Mouse (Mus musculus) bone marrow macrophage, adult 2 months (primary cell): Measurements from ENCODE around the gene Il23r. TPM values are rescaled to one million over a fixed set of nuclear protein-coding genes. Genes with fewer than 3 reads are reported as not detected.
A peak's percentile ranks its signal among the peaks of the same experiment; 100 is the strongest.
"Not testable (repeated sequence)": the region's sequence is repeated elsewhere in the genome, so short reads cannot be mapped to it uniquely, and the experiment has no call there.

Experiments
- H3K27ac ChIP-seq: 2 replicates; pipeline ENCODE4 v1.5.1; 2012; ENCODE audit warnings: low read depth, low read length; ENCODE audit not compliant: insufficient read depth
- H3K4me1 ChIP-seq: 2 replicates; pipeline ENCODE4 v1.6.1; 2012; ENCODE audit warnings: low read length; ENCODE audit not compliant: control insufficient read depth, insufficient read depth
- H3K4me3 ChIP-seq: 2 replicates; pipeline ENCODE4 v1.5.1; 2012; ENCODE audit warnings: mild to moderate bottlenecking, low read length, moderate library complexity; ENCODE audit not compliant: insufficient read depth
- CTCF ChIP-seq: IDR thresholded peaks from 2 replicates; pipeline ENCODE4 v1.5.1; 2012; ENCODE audit warnings: low read depth, mild to moderate bottlenecking, low read length, moderate library complexity
- POLR2A ChIP-seq: IDR thresholded peaks from 2 replicates; pipeline ENCODE4 v1.6.1; 2012; ENCODE audit warnings: mild to moderate bottlenecking, low read depth, low read length, borderline replicate concordance
- polyA plus RNA-seq: library from polyadenylated mRNA; stranded (reverse); fragments of >200 nt; gene quantifications from 2 replicates; pipeline ENCODE4 v1.2.4, GENCODE M21; 2012; ENCODE audit not compliant: missing spikeins, insufficient read depth, insufficient read length

Il23r gene
- not detected in 2 replicates for polyA plus RNA-seq

DNA sequence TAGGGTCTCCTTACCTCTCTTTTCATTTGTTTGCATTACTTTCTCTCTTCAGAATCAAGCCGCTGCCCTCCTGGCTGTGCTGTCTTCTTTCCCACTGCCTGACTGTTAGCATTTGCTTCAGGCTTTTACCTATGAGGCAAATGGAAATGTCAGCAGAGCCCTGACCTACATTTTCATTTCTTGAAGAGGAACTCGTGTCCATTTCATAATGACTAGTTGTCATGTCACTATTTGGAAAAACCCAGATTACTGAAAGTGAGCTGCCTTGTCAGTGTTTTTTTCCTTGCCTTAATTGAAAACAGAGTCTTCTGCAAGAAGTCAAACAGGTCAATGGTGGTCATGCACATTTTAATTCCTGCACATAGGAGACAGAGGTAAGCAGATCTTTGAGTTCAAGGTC lies at the start of gene Il23r:
Gene Il23r (minus strand): TSS at position 101 of the 400 bp plus-strand sequence.
- Histone ChIP-seq H3K4me3 (no peak within 1 kb of the TSS), H3K27ac (no peak within 1 kb of the TSS), H3K4me1 (no peaks in the 10 kb centered on the region)
- TF ChIP-seq POLR2A (no peak), CTCF (no peak)

DNA sequence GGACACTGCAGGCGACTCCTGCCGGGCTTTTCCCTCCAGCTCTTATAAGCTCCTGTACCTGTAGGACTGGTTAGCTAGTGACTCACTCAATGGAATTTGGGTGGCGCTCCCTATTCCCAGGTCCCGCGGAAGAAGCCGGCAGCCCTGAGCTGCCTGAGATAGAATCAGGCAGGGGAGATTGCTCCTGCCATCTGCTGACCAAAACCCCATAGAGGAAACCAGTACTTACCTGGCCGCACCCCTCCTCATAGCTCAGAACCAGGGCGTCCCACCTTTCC lies 44.1 kb upstream of the Il23r start, which contains the start of gene Tacstd2:
Gene Tacstd2 (minus strand): TSS at position 20 of the 278 bp plus-strand sequence.
- Histone ChIP-seq H3K4me1 (peaks cover 5% of the 10 kb centered on the region), H3K27ac (no peak within 1 kb of the TSS), H3K4me3 (peak within 1 kb of the TSS; percentile 15; the same call in 1 of the 2 replicates)
- TF ChIP-seq POLR2A = no peak
- TF ChIP-seq CTCF = no peak

DNA sequence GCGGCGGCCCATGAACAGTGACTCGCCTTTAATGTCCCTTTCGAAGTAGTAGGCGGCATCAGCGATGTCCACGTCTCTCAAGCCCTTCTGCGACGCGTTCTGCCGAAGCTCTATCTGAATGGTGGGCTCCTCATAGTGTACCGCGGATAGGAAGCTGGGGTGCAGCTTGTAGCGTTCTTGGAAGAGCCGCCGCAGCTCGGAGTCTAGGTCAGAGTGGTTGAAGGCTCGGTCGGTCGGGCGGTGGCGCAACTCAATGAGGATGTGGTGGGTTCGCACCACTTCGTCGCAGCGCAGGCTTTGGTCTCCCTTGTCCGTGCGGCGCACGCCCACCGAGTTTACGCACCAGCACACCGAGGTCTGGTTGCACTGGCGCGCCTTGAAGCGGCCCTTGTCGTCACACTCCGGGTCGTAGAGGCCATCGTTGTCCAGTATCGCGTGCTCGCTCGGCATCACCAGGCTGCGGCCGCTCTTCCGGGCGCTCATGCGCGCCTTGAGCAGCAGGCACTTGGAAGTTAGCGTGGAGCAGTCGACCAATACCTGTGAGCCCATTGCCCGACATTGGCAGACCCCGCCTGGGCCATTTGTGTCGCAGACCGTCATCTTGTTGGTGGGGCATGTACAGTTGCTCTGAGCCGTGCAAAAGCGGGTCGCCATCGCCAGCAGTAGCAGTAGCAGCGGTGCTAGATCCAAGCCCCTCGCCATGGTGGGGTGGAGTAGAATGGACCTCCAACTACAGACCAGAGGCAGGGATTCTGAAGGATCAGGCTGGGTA lies 43.5 kb upstream of the Il23r start:
- TF ChIP-seq POLR2A (no peak), CTCF (no peak)
- Histone ChIP-seq H3K27ac (no peak overlapping the region), H3K4me3 (peak overlapping the region; percentile 15; the same call in 1 of the 2 replicates), H3K4me1 (peaks cover 5% of the 10 kb centered on the region)

- H3K4me1 ChIP-seq = peaks cover 5% of the 10 kb centered on the region
- H3K27ac ChIP-seq = no peak overlapping the region
- no peak overlapping the region for H3K4me3 ChIP-seq
- TF ChIP-seq CTCF (no peak), POLR2A (no peak)
Observed at GRCm38 (mm10) chr6:67534191-67535004, 42.7 kb upstream of the Il23r start.

DNA sequence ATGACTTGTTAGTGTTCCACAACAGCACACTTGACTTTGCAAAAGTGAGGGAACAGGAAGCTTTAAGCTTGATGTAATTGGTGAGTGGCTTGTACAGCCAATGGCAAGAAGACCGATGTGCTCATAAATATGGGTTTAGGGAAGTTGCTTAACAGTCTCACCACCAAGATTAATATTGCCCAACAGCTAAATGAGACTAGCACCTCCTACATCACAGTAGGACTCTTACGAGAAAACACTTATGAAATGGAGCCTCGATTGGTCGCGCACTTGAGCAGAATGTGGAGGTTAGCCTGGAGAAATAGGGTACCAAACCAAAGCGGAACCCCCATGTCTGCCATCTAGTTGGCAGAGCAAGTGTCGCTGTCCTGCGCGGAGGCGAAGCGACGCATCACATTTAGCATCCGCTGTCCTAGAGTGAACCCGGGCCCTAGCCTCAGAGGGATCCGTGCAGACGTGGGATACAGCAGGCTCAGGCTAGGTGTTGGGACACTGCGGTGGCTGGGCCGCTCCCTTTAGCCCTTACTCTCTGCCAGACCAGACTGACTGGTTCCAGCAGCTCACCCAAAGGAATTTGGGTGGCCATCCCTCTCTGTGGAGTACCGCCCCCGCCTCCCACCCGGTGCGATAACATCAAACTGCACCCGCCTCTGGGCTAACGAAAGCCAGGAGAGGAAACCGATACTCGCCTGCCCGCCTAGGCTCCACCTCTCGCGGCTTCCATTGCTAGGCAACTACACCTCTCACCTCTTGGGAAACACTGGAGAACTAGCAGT lies 41.2 kb upstream of the Il23r start:
- Histone ChIP-seq H3K4me1 (peaks cover 5% of the 10 kb centered on the region), H3K4me3 (peak overlapping the region; percentile 23), H3K27ac (no peak overlapping the region)
- TF ChIP-seq POLR2A = no peak
- TF ChIP-seq CTCF = no peak

- Histone ChIP-seq H3K27ac (no peak overlapping the region), H3K4me3 (no peak overlapping the region), H3K4me1 (peaks cover 5% of the 10 kb centered on the region)
- TF ChIP-seq POLR2A (no peak), CTCF (no peak)
Observed at GRCm38 (mm10) chr6:67531822-67532162, 40.1 kb upstream of the Il23r start.

- Histone ChIP-seq H3K4me1 (peaks cover 5% of the 10 kb centered on the region), H3K27ac (no peak overlapping the region), H3K4me3 (no peak overlapping the region)
- TF ChIP-seq CTCF (no peak), POLR2A (no peak)
Observed at GRCm38 (mm10) chr6:67530992-67531821, 39.6 kb upstream of the Il23r start.

DNA sequence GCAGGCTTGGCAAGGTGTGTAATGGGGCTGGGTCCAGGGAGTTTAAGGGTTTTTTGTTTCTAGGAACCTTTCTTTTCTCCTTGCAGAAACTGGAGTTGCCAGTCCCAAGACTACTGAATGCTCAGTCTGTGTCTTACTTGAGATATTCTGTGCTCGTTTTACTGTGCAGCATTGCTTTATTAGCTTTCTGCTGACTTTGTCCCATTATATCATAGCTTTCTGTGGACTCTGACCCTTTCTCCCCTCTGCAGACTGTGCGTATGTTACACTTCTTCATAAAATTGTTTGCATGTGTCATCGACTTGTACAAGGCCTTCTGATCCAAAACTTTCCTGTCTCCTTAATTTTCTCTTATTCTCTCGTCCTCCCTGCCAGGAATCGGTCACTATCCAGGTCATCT lies 34.7 kb upstream of the Il23r start:
- Histone ChIP-seq H3K27ac (no peak overlapping the region), H3K4me3 (no peak overlapping the region), H3K4me1 (no peaks in the 10 kb centered on the region)
- TF ChIP-seq CTCF (no peak), POLR2A (no peak)

GRCm38 (mm10) chr6:67510752-67511151 lies 19.1 kb upstream of the Il23r start:
- no peaks in the 10 kb centered on the region for H3K4me1 ChIP-seq
- H3K4me3 ChIP-seq = no peak overlapping the region
- no peak overlapping the region for H3K27ac ChIP-seq
- no peak for TF ChIP-seq POLR2A
- no peak for TF ChIP-seq CTCF

- H3K27ac ChIP-seq, H3K4me3 ChIP-seq, H3K4me1 ChIP-seq: not testable (repeated sequence)
Observed at GRCm38 (mm10) chr6:67501938-67502337, 10.3 kb upstream of the Il23r start.
